Mouse (Mus musculus): ENCODE results near the gene Impg1. TPM values are rescaled to one million over a fixed set of nuclear protein-coding genes. Genes with fewer than 3 reads are reported as not detected.

The Impg1 gene
- total RNA-seq, 2 experiments from 2014 or later: 0.07 TPM; not detected in 1

- no peak for DNase-seq (ENCODE audit: low spot score)
Observed at GRCm38 (mm10) chr9:80284539-80285174, 180.6 kb downstream of the Impg1 start.

GRCm38 (mm10) chr9:80282426-80282825, 182.9 kb downstream of the Impg1 start:
- no peak for DNase-seq (ENCODE audit: low spot score)

GRCm38 (mm10) chr9:80280724-80281123, 184.6 kb downstream of the Impg1 start:
- DNase-seq (ENCODE audit: low spot score): no peak

GRCm38 (mm10) chr9:80277770-80278169, 187.5 kb downstream of the Impg1 start:
- DNase-seq (ENCODE audit: low spot score): no peak

DNA sequence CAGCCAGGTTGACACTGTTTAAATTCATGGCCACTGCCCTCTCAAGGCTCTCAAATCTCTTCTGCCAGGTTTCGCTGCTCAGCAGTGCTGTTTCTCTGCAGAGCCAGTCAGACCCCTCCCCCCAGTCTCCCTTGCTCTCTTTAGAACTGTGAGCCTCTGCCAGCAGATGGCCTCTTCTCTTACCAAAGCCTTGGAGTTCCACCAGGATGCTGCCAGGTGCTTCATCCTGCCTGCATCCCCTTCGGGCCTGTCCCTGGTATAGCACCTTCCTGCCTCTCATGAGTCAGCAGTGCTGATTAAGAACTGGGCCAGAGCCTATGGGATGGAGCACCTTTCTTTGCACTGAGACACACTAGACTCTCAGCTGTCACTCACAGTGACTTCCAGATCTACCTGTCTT, 188.1 kb downstream of the Impg1 start:
- no peak for DNase-seq (ENCODE audit: low spot score)

GRCm38 (mm10) chr9:80275772-80276134, 189.5 kb downstream of the Impg1 start:
- no peak for DNase-seq (ENCODE audit: low spot score)

DNA sequence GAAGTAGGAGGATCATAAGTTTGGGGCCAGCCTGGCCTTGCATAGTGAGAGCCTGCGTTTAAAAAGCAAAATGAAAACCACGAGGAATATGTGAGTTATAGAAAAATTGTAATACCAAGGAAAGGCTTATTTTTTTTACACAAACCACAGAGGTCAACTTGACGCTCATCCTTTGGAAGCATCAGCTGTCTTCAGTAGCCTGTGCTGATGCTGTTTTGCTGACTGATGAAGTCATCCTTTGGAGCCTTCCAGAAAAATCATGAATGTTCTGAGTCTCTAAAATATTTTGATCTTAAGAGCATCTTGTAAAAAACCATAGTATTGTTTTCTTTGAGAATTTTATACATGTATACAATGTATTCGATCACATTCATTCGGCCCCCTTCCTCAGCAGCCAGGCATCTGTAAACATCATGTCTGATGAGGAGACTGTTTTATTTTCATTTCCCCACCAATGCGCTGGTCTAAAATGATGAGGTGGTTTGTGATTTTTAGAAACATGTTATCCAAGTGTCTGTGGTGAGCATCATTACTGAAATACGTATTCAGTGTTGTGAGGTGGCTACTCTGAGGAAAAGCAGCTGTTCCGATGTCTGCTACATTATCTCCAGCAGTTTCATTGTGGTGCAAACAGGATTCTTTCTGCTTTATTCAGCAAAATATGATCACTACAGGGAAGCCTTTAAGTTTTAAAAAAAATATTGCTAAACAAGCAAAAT, 190.1 kb downstream of the Impg1 start:
- DNase-seq (ENCODE audit: low spot score): no peak

- DNase-seq (ENCODE audit: low spot score): no peak
Observed at GRCm38 (mm10) chr9:80272951-80273350, 192.3 kb downstream of the Impg1 start.

GRCm38 (mm10) chr9:80269596-80269995, 195.7 kb downstream of the Impg1 start:
- DNase-seq (ENCODE audit: low spot score): no peak

DNA sequence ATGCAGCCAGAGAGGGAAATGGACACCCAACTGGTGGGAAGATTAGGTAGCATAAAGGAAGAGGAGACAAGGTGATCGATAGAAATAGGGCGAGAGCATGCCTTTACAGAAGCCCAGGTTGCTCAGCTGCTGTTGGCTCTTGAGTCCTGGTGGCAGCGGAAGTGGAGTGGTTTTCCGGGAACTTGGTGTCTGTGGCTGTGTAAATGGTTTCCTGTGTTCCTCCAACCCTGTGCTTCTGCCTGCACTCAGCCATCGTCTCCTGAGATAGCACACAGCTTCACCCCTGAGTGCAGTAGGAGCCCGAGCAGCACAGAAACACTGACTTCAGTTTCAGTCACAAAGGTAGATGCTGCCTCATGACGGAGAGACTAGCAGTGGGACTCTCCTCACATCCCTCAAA, 198.8 kb downstream of the Impg1 start:
- no peak for DNase-seq (ENCODE audit: low spot score)

GRCm38 (mm10) chr9:80266086-80266485, 199.2 kb downstream of the Impg1 start:
- no peak for DNase-seq (ENCODE audit: low spot score)

Data from gastrocnemius, adult 18-20 months (tissue).